Mouse (Mus musculus): Measurements from ENCODE around the gene Edaradd.
A peak's percentile ranks its signal among the peaks of the same experiment; 100 is the strongest.

Gene Edaradd

DNA sequence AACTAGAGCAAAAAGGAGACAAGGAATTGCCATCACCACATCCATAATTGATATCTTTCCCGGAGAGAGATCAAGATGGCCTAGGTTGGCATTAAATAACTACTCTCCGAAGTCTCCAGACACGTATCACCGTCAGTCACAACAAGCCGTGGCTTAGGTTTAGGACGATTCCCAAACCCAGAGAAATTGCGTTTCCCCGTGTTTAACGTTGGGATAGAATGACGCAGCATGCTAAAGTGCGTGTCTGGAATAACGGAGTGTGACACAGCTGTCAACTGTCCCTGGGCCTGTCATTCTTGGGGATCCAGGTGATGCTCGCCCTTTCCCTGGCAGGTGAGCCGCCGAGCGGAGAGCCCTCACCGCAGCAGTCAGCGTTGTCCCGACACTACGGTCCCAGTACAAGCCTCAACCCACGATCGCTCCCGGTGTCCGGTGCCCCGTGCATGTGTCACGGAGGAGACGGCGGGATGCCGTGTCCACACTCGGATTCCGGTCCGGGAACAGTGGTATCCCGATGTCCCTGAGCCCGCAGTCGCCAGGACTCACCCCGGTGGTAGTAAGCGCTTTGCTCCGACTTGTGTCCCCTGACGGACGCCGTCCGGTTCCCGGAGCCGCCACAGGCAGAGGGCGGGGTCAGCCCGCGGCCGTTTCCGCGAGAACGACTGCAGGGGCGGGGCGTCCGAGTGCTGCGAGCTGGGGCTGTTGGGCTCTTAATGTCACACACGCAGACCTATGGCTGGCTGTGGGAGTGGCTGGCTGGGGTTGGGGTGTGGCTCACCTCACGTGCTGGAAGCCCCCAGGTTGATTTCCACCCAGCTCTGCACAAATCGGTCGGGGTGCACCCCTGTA is 59.1 kb downstream of the Edaradd start:
- peak; percentile 90 for DNase-seq (ENCODE audit: low read depth, low spot score)

DNA sequence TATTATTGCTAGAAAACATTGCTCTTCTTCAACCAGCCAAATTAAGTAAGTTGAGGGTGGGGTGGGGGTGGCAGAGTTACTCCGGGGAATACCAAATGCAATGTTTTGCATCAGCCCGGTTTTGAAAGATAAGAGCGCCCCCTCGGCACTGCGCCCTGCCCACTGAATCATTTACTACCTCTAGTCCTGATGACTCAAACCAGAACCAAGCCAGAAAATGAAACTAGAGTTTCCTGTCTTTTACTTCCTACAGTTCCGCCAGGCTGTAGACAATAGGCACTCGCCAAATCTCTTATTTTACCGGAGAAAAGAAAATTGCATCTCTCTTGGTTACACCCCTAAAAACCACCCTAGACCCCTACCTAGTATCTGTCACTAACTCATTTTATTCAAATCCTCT is 59.8 kb downstream of the Edaradd start:
- peak; percentile 91 for DNase-seq (ENCODE audit: low read depth, low spot score)

DNA sequence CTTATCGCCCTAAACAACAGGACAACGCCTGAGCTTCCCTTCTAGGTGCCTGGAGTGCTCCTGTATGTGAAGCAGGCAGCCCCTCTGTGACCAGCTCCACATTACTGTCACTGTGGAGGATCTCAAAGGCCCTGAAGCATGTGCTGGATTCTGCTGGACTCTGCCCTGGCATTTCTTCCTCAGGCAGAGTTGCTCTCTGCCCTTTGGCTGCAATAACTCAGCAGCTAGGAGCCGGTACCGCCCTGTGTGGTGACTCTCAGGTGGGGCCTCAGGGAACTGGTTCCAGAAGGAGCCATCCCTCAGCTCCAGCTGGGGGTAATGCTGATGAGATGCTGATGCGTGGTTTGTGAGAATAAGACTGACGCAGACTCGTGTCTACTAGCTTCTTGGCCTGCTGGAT is 63.5 kb downstream of the Edaradd start:
- DNase-seq (ENCODE audit: low read depth, low spot score) = no peak

DNA sequence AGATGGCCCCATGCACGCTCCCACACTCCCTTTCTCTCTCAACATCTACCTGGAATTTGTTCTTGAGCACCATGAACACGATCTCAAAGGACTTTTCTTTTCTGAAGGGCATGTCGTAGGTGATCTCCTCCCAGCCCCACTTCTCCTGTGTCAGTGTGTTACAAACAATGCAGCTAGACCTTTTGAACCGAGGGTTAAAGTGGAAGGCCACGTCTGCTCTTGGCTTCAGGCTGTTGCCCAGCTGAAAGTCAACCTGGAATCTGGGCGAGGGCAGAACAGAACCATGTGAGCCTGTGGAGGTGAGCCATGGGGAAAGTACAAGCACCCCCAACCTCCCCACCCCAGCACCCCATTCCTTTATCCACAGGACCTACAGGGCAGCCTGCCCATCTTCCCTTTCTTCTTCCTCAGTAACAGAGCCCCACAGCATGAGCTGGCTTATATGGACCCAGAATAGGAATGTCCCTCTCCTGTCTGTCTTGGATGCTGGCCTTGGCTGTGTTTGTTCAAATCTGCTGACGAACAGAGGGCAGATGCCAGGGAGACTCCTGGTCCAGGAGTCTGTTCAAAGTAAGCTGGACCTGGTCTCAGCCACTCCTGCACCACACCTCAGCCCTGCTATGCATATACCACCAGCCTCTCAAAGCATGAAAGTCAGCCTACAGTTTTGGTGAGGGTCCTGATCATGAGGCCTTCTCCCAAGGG is 65.4 kb downstream of the Edaradd start:
- DNase-seq (ENCODE audit: low read depth, low spot score) = no peak

DNA sequence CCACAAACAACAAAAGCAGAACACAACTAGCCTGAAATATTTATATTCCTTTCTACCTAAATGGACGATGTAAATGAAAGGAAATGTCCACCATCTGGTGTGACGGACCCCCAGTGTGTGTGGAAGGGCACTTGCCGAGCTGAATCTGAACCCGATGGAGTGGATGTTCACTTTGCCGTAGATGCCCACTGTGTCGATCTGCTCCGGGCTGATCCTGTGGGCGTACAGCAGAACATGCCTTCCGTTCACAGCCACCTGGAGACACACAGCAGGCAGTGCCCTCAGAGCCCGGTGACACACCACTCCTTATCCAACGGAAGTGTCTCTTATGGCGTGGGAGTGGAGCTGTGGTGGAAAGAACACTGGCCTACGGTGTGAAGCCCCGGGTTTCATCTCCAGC is 67.1 kb downstream of the Edaradd start:
- DNase-seq (ENCODE audit: low read depth, low spot score) = no peak

DNA sequence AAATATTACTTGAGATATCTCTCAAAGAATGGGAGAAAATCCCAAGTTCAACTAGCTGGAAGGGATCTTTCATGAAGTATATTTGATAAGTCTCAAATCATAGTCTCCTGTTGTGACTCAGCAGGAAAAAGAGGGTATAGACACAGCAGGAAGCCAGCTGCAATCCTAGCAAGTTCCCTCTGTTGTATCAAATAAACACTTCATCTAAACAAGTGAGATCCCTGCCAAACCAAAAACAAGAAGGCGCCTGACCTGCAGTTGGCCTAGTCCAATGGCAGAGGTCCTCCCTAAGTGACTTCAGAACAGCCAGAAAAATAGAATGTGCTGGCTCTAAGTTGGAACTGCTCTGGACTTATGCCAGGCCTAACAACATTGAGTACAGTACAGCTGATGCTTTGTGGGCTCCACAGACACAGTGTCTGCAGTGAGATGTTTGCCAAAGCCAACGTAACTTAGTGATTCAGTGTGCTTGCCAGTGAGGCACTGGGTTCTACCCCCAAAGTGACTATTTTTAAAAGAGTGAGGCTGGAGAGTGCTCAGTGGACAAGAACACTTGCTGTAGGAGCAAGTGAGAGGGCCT is 78.1 kb downstream of the Edaradd start:
- DNase-seq (ENCODE audit: low read depth, low spot score) = peak; percentile 61

DNA sequence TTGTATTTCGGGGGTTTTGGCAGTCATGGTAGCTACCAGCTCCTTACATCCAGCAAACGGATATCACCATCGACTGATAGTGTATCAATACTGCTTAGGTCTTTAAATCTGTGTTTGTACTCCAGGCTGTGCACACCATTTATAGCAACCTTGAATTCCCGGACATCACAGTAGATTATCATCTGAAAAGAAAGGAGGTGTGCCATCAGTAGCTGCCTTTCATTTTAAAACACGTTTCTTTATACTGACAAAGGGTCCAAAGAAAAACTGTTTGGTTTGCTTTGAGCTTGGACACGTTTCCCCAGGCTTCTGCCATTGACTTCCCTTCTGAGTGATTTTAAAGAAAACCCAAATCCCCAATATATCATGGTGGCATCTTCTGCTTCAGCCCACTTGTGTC is 79.4 kb downstream of the Edaradd start:
- DNase-seq (ENCODE audit: low read depth, low spot score) = no peak

DNA sequence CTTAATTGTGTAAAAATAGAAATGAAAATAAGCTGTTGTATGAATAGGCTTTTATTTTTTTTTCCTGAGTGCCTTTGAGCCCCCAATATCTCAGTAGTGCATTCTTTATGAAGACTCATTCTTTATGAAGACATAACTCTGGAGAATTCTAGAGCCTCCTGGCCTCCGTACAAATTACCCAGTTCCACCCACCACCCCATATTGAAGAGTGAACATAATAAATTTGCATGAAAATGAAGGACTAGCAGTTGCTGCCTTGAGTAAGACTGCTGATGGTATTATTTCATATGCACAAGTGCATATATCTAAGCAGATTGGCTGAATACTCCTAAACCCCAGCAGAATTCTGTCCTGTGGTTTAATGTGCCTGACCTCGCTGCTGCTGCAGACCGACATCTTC is 80.7 kb downstream of the Edaradd start:
- no peak for DNase-seq (ENCODE audit: low read depth, low spot score)

DNA sequence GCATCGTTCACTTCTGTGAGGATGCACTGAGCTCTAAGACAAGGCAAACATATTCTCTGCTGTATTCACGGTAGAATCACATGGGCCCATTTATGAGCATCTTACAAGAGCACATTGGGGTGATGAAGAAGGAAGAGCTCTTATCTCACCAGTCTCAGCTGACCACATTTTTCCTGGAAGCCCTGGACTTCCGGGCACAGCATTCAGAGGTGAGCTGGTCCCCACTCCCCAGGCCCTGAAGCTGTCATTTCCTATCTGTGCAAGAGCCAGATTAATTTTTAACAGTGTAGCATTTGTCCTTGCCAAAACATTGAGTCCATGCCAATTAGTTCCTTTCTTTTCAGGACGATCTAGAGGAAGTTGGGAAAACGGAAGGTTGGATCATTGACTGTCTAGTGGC is 86.4 kb downstream of the Edaradd start:
- DNase-seq (ENCODE audit: low read depth, low spot score) = no peak

DNA sequence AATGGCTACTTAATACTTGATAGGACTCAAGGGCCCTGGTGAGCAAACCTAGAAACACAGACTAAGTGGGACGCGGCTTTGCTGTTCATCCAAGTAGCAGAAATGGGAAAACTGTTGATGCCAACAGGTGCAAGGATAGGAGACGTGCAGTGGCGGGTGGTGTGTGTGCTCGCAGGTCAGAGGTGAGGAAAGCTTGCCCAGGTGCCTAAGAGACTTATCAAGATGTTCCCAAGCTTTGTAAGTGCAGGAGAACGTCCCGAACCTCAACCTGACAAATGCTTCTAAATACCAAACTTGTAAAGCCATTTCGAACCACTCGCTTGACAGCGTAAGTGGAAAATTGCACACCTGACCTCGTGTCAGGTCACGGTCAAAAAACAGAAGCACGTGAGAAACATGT is 91.7 kb downstream of the Edaradd start:
- no peak for DNase-seq (ENCODE audit: low read depth, low spot score)
